Mouse (Mus musculus) central nervous system, embryonic 14 days (tissue): ENCODE measurements around the gene Pepd. TPM values are rescaled to one million over a fixed set of nuclear protein-coding genes. Genes with fewer than 3 reads are reported as not detected.

Experiments
- polyA plus RNA-seq: library from polyadenylated mRNA; depleted of rRNA; stranded (reverse); fragments of >200 nt; gene quantifications from 2 replicates; pipeline ENCODE4 v1.2.3, GENCODE M21; 2012; rRNA removed

Gene Pepd
- 42.1 and 45.2 TPM in 2 replicates for polyA plus RNA-seq

DNA sequence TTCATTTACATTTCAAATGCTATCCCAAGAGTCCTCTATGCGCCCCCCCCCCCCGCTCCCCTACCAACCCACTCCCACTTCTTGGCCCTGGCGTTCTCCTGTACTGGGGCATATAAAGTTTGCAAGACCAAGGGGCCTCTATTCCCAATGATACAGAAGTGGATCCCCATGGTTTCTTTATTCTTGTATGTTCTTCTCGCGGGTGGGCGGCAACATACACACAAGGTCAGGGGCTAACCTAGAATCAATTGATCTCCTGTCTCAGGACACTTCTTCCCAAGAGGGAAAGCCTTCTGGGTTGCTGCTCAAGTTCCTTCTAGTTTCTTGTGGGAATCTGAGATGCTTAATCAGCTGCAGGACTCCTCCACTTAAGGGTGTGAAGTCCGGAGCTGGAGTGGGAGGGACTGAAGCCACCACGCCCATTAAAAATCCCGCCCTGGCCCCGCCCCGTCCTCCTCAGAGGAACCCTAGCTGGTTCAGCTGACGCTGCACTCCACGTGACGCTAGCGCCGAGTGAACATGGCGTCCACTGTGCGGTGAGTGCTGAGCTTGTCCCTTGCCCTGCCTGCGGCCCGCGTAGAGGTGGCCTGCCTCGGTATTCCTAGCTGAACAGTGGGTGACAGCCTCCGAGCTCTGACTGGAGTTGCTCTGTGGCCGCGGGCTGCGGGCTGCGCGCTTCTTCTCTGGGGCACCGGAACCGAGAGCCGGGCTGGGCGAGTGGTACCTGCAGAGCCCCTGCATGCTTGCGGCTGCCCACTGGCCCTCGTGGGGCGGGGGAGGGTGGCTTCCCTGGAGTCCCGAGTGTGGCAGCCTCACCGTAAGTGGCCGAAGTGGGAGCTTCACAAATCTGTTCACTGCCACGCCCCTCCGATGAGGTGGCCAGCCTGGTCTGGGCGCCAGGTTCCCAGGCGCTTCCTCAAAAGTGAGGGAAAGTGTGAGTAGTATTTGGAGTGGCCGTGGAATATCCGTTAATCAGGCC lies at the start of gene Pepd:
TSS of gene Pepd (plus strand) at position 461 of the 979 bp plus-strand sequence.

DNA sequence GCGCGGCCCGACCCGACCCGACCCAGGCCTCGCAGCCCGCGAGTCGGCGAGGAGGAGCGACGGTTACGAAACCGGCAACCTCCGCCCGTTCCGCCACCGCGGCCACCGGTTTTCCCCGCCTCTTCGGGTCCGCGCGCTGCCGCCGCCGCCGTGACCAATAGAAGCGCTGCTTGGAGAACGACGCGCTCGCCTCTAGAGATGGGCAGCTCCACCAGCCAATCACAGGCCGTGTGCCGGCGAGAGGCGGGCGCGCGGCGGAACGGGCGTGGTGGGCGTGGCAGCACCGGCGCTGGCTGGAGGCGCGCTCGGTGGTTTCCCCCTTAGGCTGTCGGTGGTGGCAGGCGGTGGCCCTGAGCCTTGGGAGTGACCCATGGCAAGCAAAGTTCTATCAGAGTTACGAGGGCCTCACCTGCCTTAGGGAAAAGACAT lies 144.3 kb downstream of the Pepd start, which contains the start of gene Cebpg:
TSS of gene Cebpg (minus strand) at position 138 of the 429 bp plus-strand sequence.

Other genes with a start within 250 kb of the Pepd start
- 11.8 and 14.2 TPM in 2 replicates for gene Chst8, start 99.7 kb upstream of the Pepd start, polyA plus RNA-seq
- gene Cebpg, start 144.2 kb downstream of the Pepd start, polyA plus RNA-seq = 28.6 and 34.1 TPM in 2 replicates
- gene Cebpa, start 206.9 kb downstream of the Pepd start, polyA plus RNA-seq = 2.0 and 3.7 TPM in 2 replicates